Mouse (Mus musculus) ES-E14 (cell line): ENCODE results near the gene Miga2. TPM values are rescaled to one million over a fixed set of nuclear protein-coding genes. Genes with fewer than 3 reads are reported as not detected.
A peak's percentile ranks its signal among the peaks of the same experiment; 100 is the strongest.

ENCODE experiments used
- DNase-seq: peaks from one replicate; pipeline ENCODE4 v3.0.0-alpha.2; 2013; ENCODE audit warnings: low read depth, low spot score
- H3K27ac ChIP-seq: 2 replicates; pipeline ENCODE4 v1.5.1; 2012; ENCODE audit warnings: low read depth, mild to moderate bottlenecking, low read length, moderate library complexity, mixed read lengths; ENCODE audit not compliant: poor library complexity, insufficient read depth, severe bottlenecking
- H3K36me3 ChIP-seq: 2 replicates; pipeline ENCODE4 v1.6.1; 2012; ENCODE audit warnings: mild to moderate bottlenecking, low read length, moderate library complexity, mixed read lengths; ENCODE audit not compliant: control insufficient read depth, poor library complexity, insufficient read depth, severe bottlenecking
- H3K4me1 ChIP-seq, 2 experiments: fragments of 150-350 bp in 1 of 2; sonication (generic) in 1 of 2; 2 replicates each; pipeline ENCODE4 v1.6.1; 2012; ENCODE audit warnings: low read length in 2 of 2, mild to moderate bottlenecking in 1 of 2, mixed read lengths in 1 of 2; ENCODE audit not compliant: control insufficient read depth in 2 of 2, insufficient read depth in 2 of 2, poor library complexity in 1 of 2
- H3K4me3 ChIP-seq, 2 experiments: fragments of 150-350 bp in 1 of 2; sonication (generic) in 1 of 2; 2 replicates each; pipeline ENCODE4 v1.5.1; 2012; ENCODE audit warnings: low read length in 2 of 2, low read depth in 1 of 2, mild to moderate bottlenecking in 1 of 2, mixed read lengths in 1 of 2; ENCODE audit not compliant: insufficient read depth in 1 of 2, poor library complexity in 1 of 2, severe bottlenecking in 1 of 2
- H3K9ac ChIP-seq: 2 replicates; pipeline ENCODE4 v1.6.1; 2012; ENCODE audit warnings: low read depth, mild to moderate bottlenecking, low read length, mixed read lengths; ENCODE audit not compliant: poor library complexity, insufficient read depth, severe bottlenecking
- H3K9me3 ChIP-seq: fragments of 150-350 bp; sonication (generic); 2 replicates; pipeline ENCODE4 v1.6.1; 2012; ENCODE audit warnings: low read depth, mild to moderate bottlenecking, low read length; ENCODE audit not compliant: control insufficient read depth, insufficient read depth
- CHD2 ChIP-seq: IDR thresholded peaks from 2 replicates; pipeline ENCODE4 v1.6.1; 2014; ENCODE audit warnings: mild to moderate bottlenecking, low read depth, low read length, inconsistent platforms
- HCFC1 ChIP-seq: IDR thresholded peaks from 2 replicates; pipeline ENCODE4 v1.6.1; 2012; ENCODE audit warnings: low read length, inconsistent platforms, borderline replicate concordance; ENCODE audit not compliant: insufficient read depth
- MAFK ChIP-seq: IDR thresholded peaks from 2 replicates; pipeline ENCODE4 v1.6.1; 2014; ENCODE audit warnings: mild to moderate bottlenecking, low read depth, low read length, inconsistent platforms; ENCODE audit not compliant: insufficient read depth
- ZC3H11A ChIP-seq: IDR thresholded peaks from 2 replicates; pipeline ENCODE4 v1.6.1; 2012; ENCODE audit warnings: low read depth, mild to moderate bottlenecking, inconsistent platforms, low read length, borderline replicate concordance
- ZNF384 ChIP-seq: IDR thresholded peaks from 2 replicates; pipeline ENCODE4 v1.6.1; 2012; ENCODE audit warnings: low read depth, low read length, inconsistent platforms
- in situ Hi-C, 2 experiments: fragments of 600-800 bp; cut with MboI; formaldehyde crosslinking; loops; one replicate each; pipeline ENCODE4 v1.15.1; 2025; ENCODE audit warnings: low sequenced_read_pairs in 2 of 2, inconsistent platforms in 1 of 2; ENCODE audit not compliant: unreplicated experiment in 2 of 2
- total RNA-seq: library from RNA; depleted of rRNA; stranded (reverse); fragments of 300-350 nt; gene quantifications from 2 replicates; pipeline ENCODE4 v1.2.3, GENCODE M21; 2012

The Miga2 gene
- total RNA-seq, 1 experiment = 46.0 TPM

DNA sequence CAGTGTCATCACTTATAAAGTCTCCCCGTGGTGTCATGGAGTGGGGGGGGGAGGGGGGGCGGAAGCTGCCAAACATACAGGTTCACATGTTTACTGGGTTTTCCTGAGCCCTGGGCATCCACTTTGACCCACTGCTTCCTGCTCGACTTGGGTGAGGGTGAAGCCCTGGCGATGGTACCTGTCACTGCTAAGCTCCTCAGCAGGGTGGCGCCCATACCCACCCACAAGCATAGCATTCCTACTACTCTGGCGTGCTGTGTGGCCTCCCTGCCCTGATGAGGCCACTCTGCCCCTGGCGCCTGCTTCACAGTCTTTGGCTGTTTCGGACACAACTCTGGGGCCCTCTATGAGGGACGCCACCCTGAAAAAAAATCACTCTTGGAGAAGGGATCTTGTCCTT, 7.1 kb upstream of the Miga2 start:
- Histone ChIP-seq H3K27ac (no peak overlapping the region), H3K9ac (no peak overlapping the region), H3K9me3 (no peaks in the 10 kb centered on the region), H3K36me3 (peaks cover 5% of the 10 kb centered on the region; the same call in 1 of the 2 replicates), H3K4me3 (no peak overlapping the region), H3K4me1 (peaks cover 0 to 18% of the 10 kb centered on the region in 2 experiments; a peak in 2 of 4 replicates)
- in situ Hi-C loops = no loop called here
- TF ChIP-seq HCFC1 (no peak), ZC3H11A (no peak), CHD2 (no peak), MAFK (no peak), ZNF384 (no peak)
- no peak for DNase-seq

DNA sequence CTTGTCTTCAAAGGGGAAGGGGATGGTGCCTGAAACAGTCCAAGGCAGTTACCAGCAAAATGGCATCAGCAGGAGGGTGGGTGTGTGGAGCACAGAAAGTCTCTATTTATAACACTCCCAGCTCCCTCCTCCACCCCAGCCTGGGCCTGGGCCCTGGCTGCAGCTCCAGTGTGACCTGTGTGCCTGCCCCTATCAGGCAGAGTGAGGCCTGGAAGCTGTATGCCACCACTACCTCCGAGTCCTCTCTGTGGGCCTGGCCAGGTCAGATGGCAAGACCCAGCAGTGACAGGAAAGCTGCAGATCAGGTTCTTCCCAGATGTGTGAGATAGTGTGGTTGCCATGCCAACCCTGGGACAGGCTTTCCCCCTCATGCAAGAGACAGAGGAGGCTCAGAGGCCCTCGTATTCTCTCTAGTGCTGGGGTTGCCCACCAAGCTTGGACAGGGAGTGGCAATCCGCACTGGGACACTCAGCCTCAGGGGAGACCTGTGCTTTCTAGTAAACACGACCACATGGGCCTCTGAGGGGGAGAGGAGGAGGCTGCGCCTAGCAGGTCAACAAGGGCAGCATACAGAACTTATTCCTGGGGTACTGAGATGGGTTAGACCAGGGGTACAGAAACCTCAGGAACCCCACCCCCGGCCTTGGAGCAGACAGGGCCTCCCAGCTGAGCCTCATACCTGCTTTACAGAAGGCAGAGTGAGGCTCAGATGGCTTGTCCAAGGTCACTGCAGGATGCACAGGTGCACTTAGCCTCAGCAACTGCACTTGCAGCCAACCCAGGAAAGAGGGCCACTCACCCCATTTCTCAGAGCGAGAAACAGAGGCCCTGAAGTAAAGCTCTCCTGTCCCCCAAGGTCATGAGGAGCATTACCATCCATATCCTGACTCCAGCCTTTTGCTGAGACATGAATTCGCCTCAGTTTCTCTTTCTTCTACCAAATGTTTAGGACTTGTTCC, 6.2 kb upstream of the Miga2 start:
- in situ Hi-C loops = no loop called here
- Histone ChIP-seq H3K4me3 (peak overlapping the region; percentile 82 to 88), H3K36me3 (peaks cover 5% of the 10 kb centered on the region; the same call in 1 of the 2 replicates), H3K9me3 (no peaks in the 10 kb centered on the region), H3K9ac (peak overlapping the region; percentile 83), H3K27ac (no peak overlapping the region), H3K4me1 (peaks cover 0 to 18% of the 10 kb centered on the region in 2 experiments; a peak in 2 of 4 replicates)
- DNase-seq = no peak
- no peak for TF ChIP-seq HCFC1
- TF ChIP-seq CHD2 = no peak
- TF ChIP-seq ZNF384 = no peak
- no peak for TF ChIP-seq MAFK
- no peak for TF ChIP-seq ZC3H11A

DNA sequence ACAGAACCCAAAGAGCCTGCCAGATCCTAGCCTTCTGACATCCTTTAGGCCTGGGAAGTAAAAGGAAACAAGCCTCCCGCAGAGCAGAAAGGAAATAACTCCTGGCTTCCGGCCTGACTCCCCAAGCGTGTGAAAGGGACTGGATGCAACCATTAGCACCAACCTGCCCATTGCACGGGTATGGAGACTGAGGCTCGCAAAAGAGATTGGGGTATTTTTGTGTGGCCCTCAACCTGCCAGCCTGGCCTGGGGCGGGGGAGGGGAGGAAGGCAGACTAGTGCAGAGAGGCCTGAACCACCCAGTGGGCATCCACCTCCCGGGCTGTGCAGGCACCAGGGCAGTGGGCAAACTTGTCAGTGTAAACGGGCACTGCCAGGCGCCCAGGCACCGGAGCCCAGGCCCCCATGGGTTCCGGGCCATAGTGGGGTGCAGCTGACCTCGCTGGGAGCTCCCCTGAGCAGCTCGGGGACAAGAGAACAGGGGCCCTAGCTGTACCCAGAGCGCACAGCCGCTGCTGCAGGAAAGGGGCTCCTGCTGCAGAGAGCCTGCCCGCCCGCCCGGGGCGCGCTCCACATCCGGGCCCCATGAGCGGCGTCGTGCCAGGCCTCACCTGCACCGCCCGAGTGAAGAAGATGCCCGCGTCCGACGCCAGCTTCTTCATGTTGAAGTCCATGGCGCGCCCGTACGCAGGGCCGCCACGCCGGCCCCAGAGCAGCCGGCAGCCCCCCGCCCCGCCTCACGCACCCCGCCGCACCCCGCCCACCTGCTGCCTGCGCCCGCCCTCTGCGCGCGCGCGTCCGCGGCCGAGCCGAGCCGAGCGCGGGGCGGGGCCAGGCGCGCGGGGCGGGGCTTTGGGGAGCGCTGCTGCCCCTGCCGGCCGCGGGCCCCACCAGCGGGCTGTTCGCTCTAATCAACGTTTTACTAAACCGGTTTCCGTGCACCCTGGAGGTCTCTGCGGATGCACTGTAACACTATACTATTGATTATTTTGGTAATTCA, 5.2 kb upstream of the Miga2 start, which contains the start of gene Sh3glb2:
Gene Sh3glb2, minus strand, starts transcription at position 805 of the 999 bp plus-strand sequence.
- DNase-seq = peak; percentile 55
- no peaks in the 10 kb centered on the region for H3K9me3 ChIP-seq
- peak within 1 kb of the TSS; percentile 82 to 88 for H3K4me3 ChIP-seq
- peak within 1 kb of the TSS; percentile 83 for H3K9ac ChIP-seq
- 0 out of 2 replicates have a peak, but pooled peaks have one; percentile 16 for TF ChIP-seq ZNF384
- no peak for TF ChIP-seq CHD2
- no peak for TF ChIP-seq ZC3H11A
- no peak for TF ChIP-seq HCFC1
- H3K4me1 ChIP-seq = peaks cover 0 to 18% of the 10 kb centered on the region in 2 experiments; a peak in 2 of 4 replicates
- in situ Hi-C loops = no loop called here
- peaks cover 3% of the 10 kb centered on the region; the same call in 1 of the 2 replicates for H3K36me3 ChIP-seq
- H3K27ac ChIP-seq = no peak within 1 kb of the TSS

DNA sequence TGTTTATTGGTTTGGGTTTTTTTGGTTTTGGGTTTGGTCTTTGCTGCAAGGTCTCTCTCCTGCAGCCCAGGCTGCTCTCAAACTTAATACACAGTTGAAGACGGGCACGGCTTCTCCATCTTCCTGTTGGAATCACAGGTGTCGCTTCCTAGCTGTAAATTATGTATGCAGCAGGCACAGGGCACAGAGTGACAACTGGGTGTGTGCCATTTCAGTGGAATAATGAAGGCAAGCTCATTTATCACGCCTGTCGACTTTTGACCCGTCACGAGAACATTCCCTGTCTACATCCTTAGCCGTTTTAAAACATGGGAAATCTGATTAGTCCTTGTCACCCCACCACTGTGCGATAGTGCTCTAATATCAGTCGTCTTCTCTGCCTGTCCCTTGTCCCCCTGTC, 3.4 kb upstream of the Miga2 start:
- Histone ChIP-seq H3K4me3 (no peak overlapping the region), H3K9me3 (no peaks in the 10 kb centered on the region), H3K9ac (no peak overlapping the region), H3K27ac (no peak overlapping the region), H3K36me3 (no peaks in the 10 kb centered on the region), H3K4me1 (peaks cover 0 to 23% of the 10 kb centered on the region in 2 experiments; a peak in 2 of 4 replicates)
- in situ Hi-C loops = no loop called here
- no peak for DNase-seq
- TF ChIP-seq MAFK = no peak
- TF ChIP-seq ZC3H11A = no peak
- TF ChIP-seq ZNF384 = no peak
- no peak for TF ChIP-seq HCFC1
